Mouse (Mus musculus) heart, embryonic 13.5 days (tissue): ENCODE data around the gene Srsf2. TPM values are rescaled to one million over a fixed set of nuclear protein-coding genes. Genes with fewer than 3 reads are reported as not detected.
"Not testable (repeated sequence)": the region's sequence is repeated elsewhere in the genome, so short reads cannot be mapped to it uniquely, and the experiment has no call there.

Experiments used
- ATAC-seq: fragments of 200-750 bp; cut with Nextera tagmentation; 2 replicates; pipeline ENCODE4 v1.8.0; 2017; ENCODE audit warnings: moderate TSS enrichment; ENCODE audit not compliant: insufficient number of reproducible peaks, low FRiP score, low TSS enrichment; ENCODE audit errors: extremely low read depth
- H3K27ac ChIP-seq: fragments of 300-500 bp; sonication (generic); replicated peaks from 2 replicates; pipeline ENCODE4 v1.5.1; 2015; ENCODE audit warnings: moderate library complexity, mild to moderate bottlenecking, inconsistent platforms
- H3K27me3 ChIP-seq: fragments of 300-500 bp; sonication (generic); replicated peaks from 2 replicates; pipeline ENCODE4 v1.6.1; 2015; ENCODE audit warnings: mild to moderate bottlenecking, inconsistent platforms
- H3K36me3 ChIP-seq: fragments of 300-500 bp; sonication (generic); 2 replicates; pipeline ENCODE4 v1.6.1; 2015; ENCODE audit warnings: mild to moderate bottlenecking, inconsistent platforms
- H3K4me1 ChIP-seq: fragments of 300-500 bp; sonication (generic); 2 replicates; pipeline ENCODE4 v1.6.1; 2015; ENCODE audit warnings: inconsistent platforms
- H3K4me2 ChIP-seq: fragments of 300-500 bp; sonication (generic); 2 replicates; pipeline ENCODE4 v1.6.1; 2015; ENCODE audit warnings: inconsistent platforms, mild to moderate bottlenecking, moderate library complexity
- H3K4me3 ChIP-seq: fragments of 300-500 bp; sonication (generic); 2 replicates; pipeline ENCODE4 v1.5.1; 2015; ENCODE audit warnings: moderate library complexity, mild to moderate bottlenecking, inconsistent platforms
- H3K9ac ChIP-seq: fragments of 300-500 bp; sonication (generic); 2 replicates; pipeline ENCODE4 v1.6.1; 2015; ENCODE audit warnings: inconsistent platforms, mild to moderate bottlenecking, moderate library complexity
- H3K9me3 ChIP-seq: fragments of 300-500 bp; sonication (generic); 2 replicates; pipeline ENCODE4 v1.6.1; 2016; ENCODE audit warnings: inconsistent platforms
- WGBS: fragments of 180-500 bp; shearing (Covaris S2); methylation state at CpG from one replicate; pipeline ENCODE4 v1.1.7; 2015; ENCODE audit warnings: mixed read lengths; 5-methylcytosine and 5-hydroxymethylcytosine counted together
- polyA plus RNA-seq: library from polyadenylated mRNA; unstranded; fragments of >200 nt; fragmentation: Nextera tagmentation; extraction: Ambion mirVana; gene quantifications from 2 replicates; pipeline ENCODE4 v1.2.1, GENCODE M21; 2015

Gene Srsf2
- polyA plus RNA-seq, 1 experiment from 2014 or later, result 530 TPM

DNA sequence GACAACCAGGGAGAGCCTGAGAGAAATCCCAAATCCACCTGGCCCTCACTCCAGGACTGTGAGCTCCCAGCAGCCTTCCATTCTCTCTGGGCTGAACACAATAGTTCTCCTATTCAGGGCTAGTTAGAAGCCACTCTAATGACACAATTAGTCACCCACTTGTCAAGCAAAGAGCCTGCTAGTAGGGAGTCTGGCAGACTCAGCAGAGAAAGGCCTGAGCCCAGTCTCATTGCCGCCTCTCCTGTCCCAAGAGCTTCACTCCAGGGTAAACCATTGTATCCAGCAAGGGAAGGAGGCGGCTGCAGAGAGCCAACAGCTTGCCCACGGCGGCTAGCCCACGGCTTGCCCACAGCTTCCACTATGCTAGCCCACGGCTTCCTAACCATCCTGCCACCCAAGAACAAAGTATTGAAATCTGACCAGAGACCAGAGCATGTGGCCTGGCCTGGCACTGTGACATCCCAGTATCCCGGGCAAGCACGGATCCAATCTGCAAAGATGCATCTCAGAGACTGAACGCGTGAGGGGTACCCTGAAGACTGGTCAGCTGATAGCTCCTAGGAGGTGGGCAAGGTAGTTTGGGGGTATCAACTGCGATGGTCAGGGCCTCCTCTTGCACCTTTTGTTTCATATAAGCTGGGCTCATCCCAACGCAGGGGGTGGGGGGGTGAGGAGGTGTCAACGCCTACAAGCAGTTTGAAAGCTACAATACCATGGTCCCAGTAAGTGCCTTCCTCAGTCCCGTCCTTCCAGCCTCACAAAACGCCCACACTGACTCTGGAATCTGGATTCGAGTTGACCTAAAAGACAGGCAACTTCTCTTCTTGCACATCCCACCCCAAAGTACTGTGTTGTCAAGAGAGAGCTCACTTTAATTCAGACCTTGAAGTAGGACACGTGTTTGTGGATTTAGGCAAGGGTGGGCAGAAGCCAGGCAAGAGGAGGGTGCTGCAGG lies 26.1 kb downstream of the Srsf2 start:
- Histone ChIP-seq H3K4me1 (peaks cover 57% of the 10 kb centered on the region), H3K9me3 (no peaks in the 10 kb centered on the region), H3K4me3 (peak overlapping the region; percentile 83), H3K27ac (peak overlapping the region; percentile 83), H3K4me2 (peak overlapping the region; percentile 85), H3K9ac (peak overlapping the region; percentile 94), H3K27me3 (no peaks in the 10 kb centered on the region), H3K36me3 (peaks cover 12% of the 10 kb centered on the region)
- no peak for ATAC-seq
- 41% methylated on average over 17 of the region's 17 CpGs for WGBS

DNA sequence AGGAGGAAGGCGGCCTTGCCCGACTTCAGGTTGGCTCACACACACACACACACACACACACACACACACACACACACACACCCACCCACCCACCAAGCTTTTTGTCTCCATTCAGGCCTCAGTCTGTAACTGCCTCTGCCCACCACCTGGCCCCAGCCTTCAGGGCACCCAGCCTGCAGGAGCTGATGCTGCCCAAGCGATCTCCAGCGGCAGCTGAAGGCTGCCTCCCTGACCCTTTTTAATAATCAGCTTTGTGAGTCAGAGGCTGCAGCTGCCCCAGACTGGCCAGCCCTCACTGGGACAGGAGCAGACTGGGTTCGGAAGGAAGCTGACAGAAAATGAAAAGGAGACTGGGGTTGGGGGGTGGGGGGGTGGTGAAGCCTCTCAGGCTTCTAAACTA lies 27.7 kb downstream of the Srsf2 start:
- peak overlapping the region; percentile 10 for H3K4me3 ChIP-seq
- H3K27me3 ChIP-seq, result no peaks in the 10 kb centered on the region
- 60% methylated on average over 5 of the region's 5 CpGs for WGBS
- peak overlapping the region; percentile 48; the same call in 1 of the 2 replicates for H3K27ac ChIP-seq
- no peaks in the 10 kb centered on the region for H3K9me3 ChIP-seq
- ATAC-seq, result no peak
- peak overlapping the region; percentile 45; the same call in 1 of the 2 replicates for H3K9ac ChIP-seq
- H3K4me2 ChIP-seq, result peak overlapping the region; percentile 27; the same call in 1 of the 2 replicates
- peaks cover 73% of the 10 kb centered on the region for H3K4me1 ChIP-seq
- H3K36me3 ChIP-seq, result peaks cover 3% of the 10 kb centered on the region; the same call in 1 of the 2 replicates

DNA sequence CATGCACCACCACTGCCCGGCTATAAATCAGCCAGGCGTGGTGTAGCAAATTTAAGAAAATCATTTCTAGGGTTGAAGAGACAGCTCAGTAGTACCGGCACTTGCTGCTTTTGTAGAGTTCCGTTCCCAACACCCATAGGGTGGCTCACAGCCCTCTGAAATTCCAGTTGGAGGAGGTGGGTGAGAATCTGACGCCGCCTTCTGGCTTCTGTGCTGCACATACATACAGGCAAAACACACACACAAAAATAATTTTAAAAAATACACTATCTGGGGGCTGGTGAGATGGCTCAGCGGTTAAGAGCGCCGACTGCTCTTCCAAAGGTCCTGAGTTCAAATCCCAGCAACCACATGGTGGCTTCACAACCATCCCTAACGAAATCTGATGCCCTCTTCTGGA lies 29.0 kb downstream of the Srsf2 start:
- H3K27ac ChIP-seq, ATAC-seq, H3K9ac ChIP-seq, H3K27me3 ChIP-seq, H3K4me2 ChIP-seq, H3K4me3 ChIP-seq, H3K9me3 ChIP-seq, H3K36me3 ChIP-seq: not testable (repeated sequence)
- WGBS, result 93% methylated on average over 10 of the region's 10 CpGs
- H3K4me1 ChIP-seq, result peaks cover 79% of the 10 kb centered on the region

DNA sequence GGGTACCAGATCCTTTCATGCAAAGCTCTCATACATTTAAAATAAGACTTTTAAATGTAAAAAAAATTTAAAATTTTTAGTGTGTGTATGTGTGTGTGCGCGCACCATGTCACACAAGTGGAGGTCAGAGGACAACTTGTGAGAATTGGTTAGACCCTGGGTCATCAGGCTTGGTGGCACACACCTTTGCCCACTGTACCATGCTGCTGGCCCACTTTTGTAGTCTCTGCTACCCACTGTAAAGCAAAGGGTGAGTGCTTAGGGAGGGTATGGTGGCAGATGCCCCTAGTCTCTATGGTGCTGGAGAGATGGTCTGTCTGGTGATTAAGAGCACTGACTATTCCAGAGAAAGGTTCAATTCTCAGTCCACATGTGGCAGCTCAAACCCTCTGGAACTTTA lies 29.6 kb downstream of the Srsf2 start:
- Histone ChIP-seq H3K4me3 (no peak overlapping the region), H3K9ac (no peak overlapping the region), H3K36me3 (peaks cover 3% of the 10 kb centered on the region; the same call in 1 of the 2 replicates), H3K4me2 (no peak overlapping the region), H3K27ac (no peak overlapping the region), H3K27me3 (no peaks in the 10 kb centered on the region), H3K4me1 (peaks cover 77% of the 10 kb centered on the region), H3K9me3 (no peaks in the 10 kb centered on the region)
- no peak for ATAC-seq
- WGBS, result 98% methylated on average over 2 of the region's 2 CpGs

DNA sequence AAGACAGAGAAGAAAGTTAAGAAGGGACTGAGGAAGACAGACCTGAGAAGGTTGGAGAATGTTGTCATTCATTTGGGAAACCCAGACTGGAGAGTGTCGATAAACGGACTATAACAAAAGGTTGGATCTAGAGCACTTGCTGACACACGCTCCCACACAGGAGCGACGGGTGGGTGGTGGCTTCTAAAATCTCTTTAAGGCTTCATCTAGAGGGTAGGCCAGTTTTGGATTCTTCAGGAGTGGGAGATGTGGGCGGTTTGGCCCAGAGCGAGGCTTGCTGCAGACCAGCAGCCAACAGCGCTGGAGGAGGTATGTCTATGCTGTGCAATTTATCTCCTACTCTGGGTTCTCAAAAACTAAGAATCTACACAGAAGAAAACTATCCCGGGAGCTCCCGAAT lies 30.3 kb downstream of the Srsf2 start:
- peak overlapping the region; percentile 58 for H3K4me2 ChIP-seq
- WGBS, result 81% methylated on average over 10 of the region's 10 CpGs
- peaks cover 74% of the 10 kb centered on the region for H3K4me1 ChIP-seq
- ATAC-seq, result no peak
- no peaks in the 10 kb centered on the region for H3K9me3 ChIP-seq
- peak overlapping the region; percentile 77 for H3K9ac ChIP-seq
- H3K36me3 ChIP-seq, result peaks cover 3% of the 10 kb centered on the region; the same call in 1 of the 2 replicates
- H3K4me3 ChIP-seq, result no peak overlapping the region
- H3K27me3 ChIP-seq, result no peaks in the 10 kb centered on the region
- peak overlapping the region; percentile 96 for H3K27ac ChIP-seq

DNA sequence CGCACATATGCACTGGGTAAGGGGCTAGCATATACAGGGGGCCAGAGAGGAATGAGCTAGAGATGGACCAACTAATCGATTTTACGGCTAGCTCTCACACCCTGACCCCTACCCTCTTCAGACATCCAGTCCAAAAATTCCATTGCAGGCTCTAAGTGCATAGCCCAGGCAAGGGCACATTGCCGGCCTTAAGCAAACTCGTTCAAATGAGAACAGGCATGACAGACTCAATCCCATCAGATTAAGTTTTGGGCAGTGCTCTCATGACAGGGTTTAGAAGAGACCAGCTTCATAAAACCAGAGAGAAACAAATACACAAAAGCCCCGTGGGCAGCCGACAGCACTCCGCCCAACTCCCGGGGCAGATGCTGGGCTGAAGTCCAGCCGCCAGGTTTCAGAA lies 30.7 kb downstream of the Srsf2 start:
- peaks cover 74% of the 10 kb centered on the region for H3K4me1 ChIP-seq
- peak overlapping the region; percentile 77 for H3K9ac ChIP-seq
- H3K9me3 ChIP-seq, result no peaks in the 10 kb centered on the region
- H3K4me2 ChIP-seq, result peak overlapping the region; percentile 58
- H3K27me3 ChIP-seq, result no peaks in the 10 kb centered on the region
- WGBS, result 64% methylated on average over 10 of the region's 10 CpGs
- no peak for ATAC-seq
- H3K4me3 ChIP-seq, result no peak overlapping the region
- H3K36me3 ChIP-seq, result peaks cover 3% of the 10 kb centered on the region; the same call in 1 of the 2 replicates
- H3K27ac ChIP-seq, result peak overlapping the region; percentile 96

DNA sequence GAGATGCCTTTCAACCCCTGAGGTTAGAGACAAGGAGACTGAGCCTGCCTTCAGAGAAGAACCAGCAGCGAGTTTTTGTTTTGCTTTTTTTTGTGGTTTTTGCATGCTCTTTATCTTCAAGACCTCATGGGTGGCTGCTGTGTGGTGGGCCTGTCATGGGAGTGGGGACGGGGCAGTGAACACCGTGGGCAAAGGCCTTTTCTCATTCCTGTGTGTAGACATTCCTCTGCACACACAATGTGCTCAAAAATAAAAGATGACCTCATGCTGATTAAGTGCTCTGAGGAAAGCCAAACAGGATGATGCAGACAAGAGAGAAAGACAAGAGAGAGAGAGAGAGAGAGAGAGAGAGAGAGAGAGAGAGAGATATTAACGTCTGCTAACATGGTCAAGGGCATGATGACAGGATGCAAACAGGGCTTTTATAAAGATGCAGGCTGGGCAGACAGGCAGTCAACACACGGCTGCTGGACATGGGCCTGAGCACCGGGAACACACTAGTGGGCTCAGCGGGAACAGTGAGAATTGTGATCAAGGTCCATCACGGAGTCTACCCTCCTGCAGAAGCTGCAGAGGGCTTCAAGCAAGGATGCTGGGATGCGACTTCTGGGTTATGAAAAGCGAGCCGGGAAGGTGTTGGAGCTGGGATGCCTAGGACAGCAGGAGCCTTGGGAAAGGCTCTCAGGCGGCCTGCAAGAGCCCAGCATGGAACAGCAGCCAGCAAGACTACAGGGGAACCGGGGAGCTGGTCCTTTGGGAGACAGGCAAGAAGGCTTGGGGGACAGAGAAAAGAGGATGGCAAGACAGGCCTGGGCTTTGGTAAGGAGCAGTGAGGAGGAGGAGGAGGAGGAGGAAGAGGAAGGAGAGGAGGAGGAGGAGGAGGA lies 31.6 kb downstream of the Srsf2 start:
- Histone ChIP-seq H3K27me3 (no peaks in the 10 kb centered on the region), H3K4me1 (peaks cover 74% of the 10 kb centered on the region), H3K27ac (peak overlapping the region; percentile 96), H3K9me3 (no peaks in the 10 kb centered on the region), H3K4me3 (peak overlapping the region; percentile 29), H3K4me2 (peak overlapping the region; percentile 58), H3K9ac (peak overlapping the region; percentile 77), H3K36me3 (peaks cover 3% of the 10 kb centered on the region; the same call in 1 of the 2 replicates)
- 27% methylated on average over 13 of the region's 13 CpGs for WGBS
- ATAC-seq, result peak; percentile 29; the same call in 1 of the 2 replicates

DNA sequence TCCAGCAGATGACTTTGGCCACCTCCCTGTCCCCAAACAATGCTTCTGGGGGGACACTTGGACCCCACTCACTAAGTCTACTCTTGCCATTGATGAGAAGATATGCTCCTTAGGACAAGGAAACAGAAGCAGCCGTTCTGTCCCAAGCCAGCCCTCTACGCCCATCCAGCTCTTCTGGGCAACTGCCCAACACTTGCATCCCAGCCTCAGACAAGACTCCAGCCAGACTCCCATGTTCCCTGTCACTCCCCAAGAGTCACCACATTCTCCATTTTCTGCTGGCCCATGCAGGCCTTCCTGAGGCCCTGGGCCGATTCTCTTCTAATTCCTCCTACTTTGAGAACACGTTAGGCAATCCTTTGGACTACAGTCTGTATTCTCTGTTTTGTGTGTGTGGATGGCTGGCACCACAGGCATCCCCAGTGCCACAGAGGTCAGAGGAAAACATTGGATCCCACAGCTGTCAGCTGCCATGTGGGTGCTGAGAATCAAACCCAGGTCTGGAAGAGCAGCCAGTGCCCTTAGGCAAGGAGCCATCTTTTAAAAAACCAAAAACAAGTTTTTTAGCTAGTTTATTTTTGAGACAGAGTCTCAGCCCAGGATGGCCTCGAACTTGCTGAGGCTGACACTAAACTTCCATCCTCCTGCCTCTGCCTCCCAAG lies 32.8 kb downstream of the Srsf2 start:
- WGBS, result 73% methylated on average over 5 of the region's 5 CpGs
- Histone ChIP-seq H3K9ac (no peak overlapping the region; the same call in 1 of the 2 replicates), H3K27ac (peak overlapping the region; percentile 96), H3K9me3 (no peaks in the 10 kb centered on the region), H3K36me3 (peaks cover 3% of the 10 kb centered on the region; the same call in 1 of the 2 replicates), H3K4me1 (peaks cover 72% of the 10 kb centered on the region), H3K4me3 (no peak overlapping the region), H3K4me2 (no peak overlapping the region), H3K27me3 (no peaks in the 10 kb centered on the region)
- no peak for ATAC-seq

DNA sequence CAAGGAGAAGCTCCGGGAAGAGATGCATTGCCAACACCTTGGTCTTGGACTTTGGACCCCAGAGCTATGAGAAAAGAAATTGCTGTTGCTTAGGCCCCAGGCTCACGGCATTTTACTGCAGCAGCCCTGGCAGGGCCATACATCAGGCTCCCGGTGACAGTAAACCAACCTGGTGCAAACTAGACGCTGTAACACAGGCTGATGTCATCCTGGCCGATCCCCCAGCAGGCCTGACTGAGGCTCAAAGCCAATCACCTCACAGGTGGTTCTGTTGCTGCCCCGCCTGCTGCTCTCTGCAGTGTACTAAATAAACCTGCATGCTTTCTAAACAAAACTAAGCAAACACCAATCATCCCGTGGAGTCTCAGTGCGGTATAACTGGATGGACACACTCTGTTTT lies 34.2 kb downstream of the Srsf2 start:
- peaks cover under 1% of the 10 kb centered on the region; the same call in 1 of the 2 replicates for H3K36me3 ChIP-seq
- no peak overlapping the region for H3K4me3 ChIP-seq
- WGBS, result 56% methylated on average over 8 of the region's 8 CpGs
- peaks cover 83% of the 10 kb centered on the region for H3K4me1 ChIP-seq
- peak overlapping the region; percentile 66; the same call in 1 of the 2 replicates for H3K27ac ChIP-seq
- no peaks in the 10 kb centered on the region for H3K27me3 ChIP-seq
- H3K4me2 ChIP-seq, result no peak overlapping the region
- H3K9ac ChIP-seq, result 0 out of 2 replicates have a peak overlapping the region, but pooled peaks have one; percentile 4
- H3K9me3 ChIP-seq, result no peaks in the 10 kb centered on the region
- no peak for ATAC-seq

DNA sequence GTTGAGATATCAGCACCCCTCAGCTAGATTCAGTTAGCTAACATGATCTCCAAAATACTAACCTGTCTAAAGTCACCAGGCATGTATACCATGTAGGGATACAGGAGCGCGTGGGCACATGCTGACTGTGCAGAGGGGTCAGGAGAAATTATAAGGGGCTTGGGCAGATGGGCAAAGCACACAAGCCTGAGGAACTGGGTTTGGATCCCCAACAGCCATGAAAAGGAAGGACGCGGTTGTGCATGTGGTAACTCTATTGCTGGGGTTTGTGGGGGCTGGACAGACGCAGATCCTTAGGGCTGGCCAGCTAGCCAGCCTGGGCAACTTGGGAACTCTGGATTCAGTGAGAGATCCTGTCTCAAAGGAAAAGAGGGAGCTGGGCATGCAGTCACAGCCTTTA lies 35.3 kb downstream of the Srsf2 start:
- H3K27ac ChIP-seq, result no peak overlapping the region
- ATAC-seq, result no peak

More for the DNA sequence above, 35.3 kb downstream of the Srsf2 start:
- Histone ChIP-seq H3K9ac (no peak overlapping the region), H3K36me3 (no peaks in the 10 kb centered on the region), H3K4me1 (peaks cover 90% of the 10 kb centered on the region), H3K4me3 (no peak overlapping the region), H3K4me2 (no peak overlapping the region), H3K27me3 (no peaks in the 10 kb centered on the region), H3K9me3 (no peaks in the 10 kb centered on the region)
- 89% methylated on average over 5 of the region's 5 CpGs for whole genome bisulfite sequencing
